Mouse (Mus musculus) mature B cell (primary cell): ENCODE data around the gene Fam13c.

ENCODE experiments used
- in situ Hi-C: fragments of 300-500 bp; cut with MboI; formaldehyde crosslinking; loops from 2 replicates; pipeline ENCODE4 v1.14.3; 2019

Gene Fam13c

GRCm38 (mm10) chr10:70520143-70521131 lies 80.2 kb downstream of the Fam13c start:
- in situ Hi-C loops = no loop called here

GRCm38 (mm10) chr10:70521379-70521778 lies 81.1 kb downstream of the Fam13c start:
- in situ Hi-C loops = no loop called here

GRCm38 (mm10) chr10:70530185-70530823 lies 90.0 kb downstream of the Fam13c start:
- in situ Hi-C loops = no loop called here

- in situ Hi-C loops = no loop called here
Observed at GRCm38 (mm10) chr10:70532249-70532648, 92.0 kb downstream of the Fam13c start.

- in situ Hi-C loops = no loop called here
Observed at GRCm38 (mm10) chr10:70533301-70533781, 93.1 kb downstream of the Fam13c start.

GRCm38 (mm10) chr10:70533986-70534385 lies 93.7 kb downstream of the Fam13c start:
- in situ Hi-C loops = no loop called here

- in situ Hi-C loops = no loop called here
Observed at GRCm38 (mm10) chr10:70534571-70534970, 94.3 kb downstream of the Fam13c start.

GRCm38 (mm10) chr10:70535401-70535800 lies 95.1 kb downstream of the Fam13c start:
- in situ Hi-C loops = no loop called here

GRCm38 (mm10) chr10:70537694-70538093 lies 97.4 kb downstream of the Fam13c start:
- in situ Hi-C loops = no loop called here

GRCm38 (mm10) chr10:70539251-70539650 lies 99.0 kb downstream of the Fam13c start:
- in situ Hi-C loops = no loop called here

GRCm38 (mm10) chr10:70540456-70541195 lies 100.3 kb downstream of the Fam13c start:
- in situ Hi-C loops = no loop called here

- in situ Hi-C loops = no loop called here
Observed at GRCm38 (mm10) chr10:70542857-70543256, 102.6 kb downstream of the Fam13c start.

GRCm38 (mm10) chr10:70552531-70552930 lies 112.2 kb downstream of the Fam13c start:
- in situ Hi-C loops = no loop called here

- in situ Hi-C loops = no loop called here
Observed at GRCm38 (mm10) chr10:70563636-70564035, 123.4 kb downstream of the Fam13c start.

- in situ Hi-C loops = no loop called here
Observed at GRCm38 (mm10) chr10:70581556-70582211, 141.4 kb downstream of the Fam13c start.

GRCm38 (mm10) chr10:70584171-70584570 lies 143.9 kb downstream of the Fam13c start:
- in situ Hi-C loops = no loop called here

GRCm38 (mm10) chr10:70586876-70587405 lies 146.7 kb downstream of the Fam13c start:
- in situ Hi-C loops = no loop called here

- in situ Hi-C loops = no loop called here
Observed at GRCm38 (mm10) chr10:70594007-70594406, 153.7 kb downstream of the Fam13c start.

- in situ Hi-C loops = no loop called here
Observed at GRCm38 (mm10) chr10:70598081-70598515, 157.8 kb downstream of the Fam13c start.

- in situ Hi-C loops = no loop called here
Observed at GRCm38 (mm10) chr10:70598516-70599125, 158.3 kb downstream of the Fam13c start.
